Mouse (Mus musculus): ENCODE measurements around the gene Gm10401. TPM values are rescaled to one million over a fixed set of nuclear protein-coding genes. Genes with fewer than 3 reads are reported as not detected.
"Not testable (repeated sequence)": the region's sequence is repeated elsewhere in the genome, so short reads cannot be mapped to it uniquely, and the experiment has no call there.

Gm10401 gene
- polyA plus RNA-seq, 1 experiment from 2014 or later: 32.2 TPM

DNA sequence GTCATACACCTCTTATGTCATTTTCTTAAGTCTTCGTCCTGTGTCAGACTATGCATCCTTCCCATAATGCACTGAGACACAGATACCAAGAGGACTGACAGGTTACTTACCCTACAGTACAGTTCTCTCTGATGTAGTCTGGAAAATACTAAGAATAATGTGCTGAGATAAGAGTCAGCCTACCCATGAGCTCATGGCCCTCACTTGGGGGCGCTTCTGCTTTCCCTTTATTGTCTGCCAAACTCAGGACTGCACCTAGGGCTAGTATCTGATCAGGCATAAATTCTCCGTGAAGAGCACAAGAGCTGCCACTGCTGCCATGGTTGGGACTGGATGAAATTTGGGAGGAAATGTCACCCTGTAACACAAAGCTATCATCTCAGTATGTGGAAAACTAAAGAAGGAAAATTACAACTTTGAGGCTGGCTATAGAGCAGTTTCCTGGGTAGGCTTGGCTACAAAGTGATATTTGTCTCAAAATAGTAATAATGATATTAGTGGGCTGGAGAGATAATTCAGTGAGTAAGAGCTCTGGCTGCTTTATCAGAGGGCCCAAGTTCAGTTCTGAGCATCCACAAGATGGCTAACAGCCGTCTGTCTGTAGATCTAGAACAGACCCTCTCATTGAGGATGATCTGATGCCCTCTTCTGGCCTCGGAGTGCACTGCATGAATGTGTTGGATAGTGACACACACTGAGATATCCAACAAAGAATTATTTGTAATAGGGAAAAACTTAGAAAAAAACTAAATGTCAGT lies 21.8 kb downstream of the Gm10401 start:
- 60% methylated on average over 5 of the region's 5 CpGs for WGBS
- ATAC-seq: no peak
- Histone ChIP-seq H3K9ac (ENCODE audit: low read depth, low read length) (no peak overlapping the region), H3K9me3 (ENCODE audit: control insufficient read depth, low read length) (no peaks in the 10 kb centered on the region), H3K27ac (ENCODE audit: low read depth, low read length) (no peak overlapping the region), H3K36me3 (ENCODE audit: control insufficient read depth, insufficient read depth, low read length) (no peaks in the 10 kb centered on the region), H3K27me3 (replicated peaks; ENCODE audit: control insufficient read depth, insufficient read depth, low read length) (no peaks in the 10 kb centered on the region), H3K4me1 (ENCODE audit: control insufficient read depth, insufficient read depth, low read depth, low read length) (peaks cover 1% of the 10 kb centered on the region; the same call in 1 of the 2 replicates), H3K4me3 (ENCODE audit: low read length) (no peak overlapping the region), H3K4me2 (ENCODE audit: low read length) (no peak overlapping the region)

DNA sequence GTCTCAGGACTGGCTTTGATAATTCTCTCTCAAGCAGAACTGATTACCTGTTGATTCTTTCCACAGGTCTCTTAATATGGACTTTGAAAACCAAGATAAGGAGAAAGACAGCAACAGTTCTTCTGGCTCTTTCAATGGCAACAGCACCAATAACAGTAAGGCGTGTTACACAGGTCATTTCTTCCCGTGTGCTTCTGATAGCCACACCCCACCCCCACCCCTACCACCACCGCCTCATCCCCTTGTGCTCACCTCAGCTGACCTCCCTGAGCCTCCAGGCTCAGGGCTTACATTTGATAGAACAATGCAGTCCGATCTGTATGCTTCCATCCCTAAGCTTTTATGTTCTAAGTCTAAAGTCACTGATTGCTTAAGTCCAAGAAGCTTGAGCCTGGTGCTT lies 23.3 kb downstream of the Gm10401 start:
- no peak for ATAC-seq
- no peaks in the 10 kb centered on the region for H3K36me3 ChIP-seq (ENCODE audit: control insufficient read depth, insufficient read depth, low read length)
- H3K9me3 ChIP-seq (ENCODE audit: control insufficient read depth, low read length): no peaks in the 10 kb centered on the region
- peaks cover 3% of the 10 kb centered on the region; the same call in 1 of the 2 replicates for H3K4me1 ChIP-seq (ENCODE audit: control insufficient read depth, insufficient read depth, low read depth, low read length)
- H3K9ac ChIP-seq (ENCODE audit: low read depth, low read length): no peak overlapping the region
- no peak overlapping the region for H3K4me3 ChIP-seq (ENCODE audit: low read length)
- WGBS: 89% methylated on average over 4 of the region's 4 CpGs
- no peak overlapping the region for H3K27ac ChIP-seq (ENCODE audit: low read depth, low read length)
- H3K4me2 ChIP-seq (ENCODE audit: low read length): no peak overlapping the region
- H3K27me3 ChIP-seq (replicated peaks; ENCODE audit: control insufficient read depth, insufficient read depth, low read length): no peaks in the 10 kb centered on the region

DNA sequence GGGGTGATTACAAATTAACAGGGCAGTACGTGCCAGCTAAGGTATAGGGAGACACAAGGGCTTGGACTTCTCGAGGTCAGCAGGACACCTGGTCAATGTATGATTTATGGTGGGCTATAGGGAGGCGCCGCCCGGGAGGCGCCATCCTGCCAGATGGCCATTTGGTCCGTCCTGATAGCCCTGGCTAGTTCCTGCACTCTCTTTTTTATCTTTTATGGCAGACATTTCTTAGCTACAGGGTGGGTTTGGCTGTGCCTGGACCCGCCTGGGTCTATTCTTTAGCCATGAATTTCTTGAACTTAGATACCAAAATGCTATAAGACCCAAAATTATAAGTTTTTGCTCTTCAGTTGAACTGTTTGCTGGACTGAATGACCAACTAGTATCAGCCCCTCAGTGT lies 24.8 kb downstream of the Gm10401 start:
- not testable (repeated sequence) for ATAC-seq; H3K9me3 ChIP-seq (ENCODE audit: control insufficient read depth, low read length); H3K9ac ChIP-seq (ENCODE audit: low read depth, low read length); H3K36me3 ChIP-seq (ENCODE audit: control insufficient read depth, insufficient read depth, low read length); H3K4me2 ChIP-seq (ENCODE audit: low read length); H3K27me3 ChIP-seq (replicated peaks; ENCODE audit: control insufficient read depth, insufficient read depth, low read length); H3K27ac ChIP-seq (ENCODE audit: low read depth, low read length); H3K4me3 ChIP-seq (ENCODE audit: low read length); H3K4me1 ChIP-seq (ENCODE audit: control insufficient read depth, insufficient read depth, low read depth, low read length)
- WGBS: 69% methylated on average over 8 of the region's 8 CpGs

DNA sequence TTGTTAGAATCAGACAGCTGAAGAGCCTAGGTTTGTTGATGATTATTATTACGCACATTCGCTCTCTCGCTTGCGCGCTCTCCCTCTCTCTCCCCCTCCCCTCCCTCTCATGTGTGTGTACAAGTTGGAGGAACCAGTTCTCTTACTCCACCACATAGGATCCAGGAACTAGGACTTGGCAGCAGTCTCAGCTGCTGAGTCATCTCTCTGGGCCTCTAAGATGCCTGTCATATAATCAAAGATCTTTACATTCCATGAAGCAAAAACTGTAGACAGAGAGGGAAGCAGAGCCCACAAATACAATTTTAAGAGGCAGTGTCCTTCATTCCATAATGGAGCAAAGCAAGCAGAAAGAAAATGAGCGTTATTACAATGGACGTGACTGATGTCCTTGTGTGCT lies 26.0 kb downstream of the Gm10401 start:
- H3K4me2 ChIP-seq (ENCODE audit: low read length): no peak overlapping the region
- H3K9ac ChIP-seq (ENCODE audit: low read depth, low read length): no peak overlapping the region
- H3K27me3 ChIP-seq (replicated peaks; ENCODE audit: control insufficient read depth, insufficient read depth, low read length): no peaks in the 10 kb centered on the region
- peaks cover 3% of the 10 kb centered on the region; the same call in 1 of the 2 replicates for H3K4me1 ChIP-seq (ENCODE audit: control insufficient read depth, insufficient read depth, low read depth, low read length)
- no peak overlapping the region for H3K4me3 ChIP-seq (ENCODE audit: low read length)
- no peaks in the 10 kb centered on the region for H3K9me3 ChIP-seq (ENCODE audit: control insufficient read depth, low read length)
- no peaks in the 10 kb centered on the region for H3K36me3 ChIP-seq (ENCODE audit: control insufficient read depth, insufficient read depth, low read length)
- H3K27ac ChIP-seq (ENCODE audit: low read depth, low read length): no peak overlapping the region
- ATAC-seq: no peak
- 87% methylated on average over 7 of the region's 7 CpGs for WGBS

DNA sequence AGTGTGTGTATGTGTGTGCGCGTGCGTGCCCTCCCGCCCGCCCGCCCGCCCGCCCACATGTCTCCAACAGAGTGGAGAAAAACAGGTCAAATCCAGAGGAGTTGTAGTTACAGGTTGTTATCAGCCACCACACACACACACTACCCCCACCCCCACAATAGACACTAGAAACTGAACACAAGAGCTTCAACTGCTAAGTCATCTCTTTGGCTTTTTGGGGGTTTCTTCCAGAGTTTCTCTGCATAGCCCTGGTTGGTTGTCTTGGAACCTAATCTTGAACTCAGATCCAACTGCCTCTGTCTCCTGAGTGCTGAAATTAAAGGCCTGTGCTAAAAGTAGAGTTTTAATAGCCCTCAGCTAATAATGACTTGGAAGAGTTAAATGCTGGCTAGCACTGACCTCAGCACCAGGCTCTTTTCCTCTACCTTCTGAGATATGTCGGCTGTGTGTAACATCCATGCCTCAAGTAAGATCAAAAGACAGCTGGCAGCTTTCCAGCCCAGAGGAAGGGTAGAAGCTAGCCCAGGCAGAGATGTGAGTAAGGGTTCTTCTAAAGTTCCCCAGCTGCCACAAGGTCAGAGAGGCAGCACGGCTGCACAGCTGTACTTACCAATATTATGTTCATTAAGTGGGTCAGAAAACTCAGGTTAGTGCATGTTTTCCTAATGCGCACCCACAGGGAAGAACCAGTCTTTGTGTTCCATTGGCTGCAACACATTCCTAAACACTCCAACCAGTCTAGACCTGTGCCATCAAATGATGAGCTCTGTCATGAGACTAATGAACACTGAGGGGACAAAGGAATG lies 26.8 kb downstream of the Gm10401 start:
- no peak overlapping the region for H3K4me3 ChIP-seq (ENCODE audit: low read length)
- no peak overlapping the region for H3K9ac ChIP-seq (ENCODE audit: low read depth, low read length)
- ATAC-seq: no peak
- H3K9me3 ChIP-seq (ENCODE audit: control insufficient read depth, low read length): no peaks in the 10 kb centered on the region
- H3K27ac ChIP-seq (ENCODE audit: low read depth, low read length): no peak overlapping the region
- H3K4me1 ChIP-seq (ENCODE audit: control insufficient read depth, insufficient read depth, low read depth, low read length): peaks cover 3% of the 10 kb centered on the region; the same call in 1 of the 2 replicates
- H3K36me3 ChIP-seq (ENCODE audit: control insufficient read depth, insufficient read depth, low read length): no peaks in the 10 kb centered on the region
- no peak overlapping the region for H3K4me2 ChIP-seq (ENCODE audit: low read length)
- 87% methylated on average over 11 of the region's 11 CpGs for WGBS
- H3K27me3 ChIP-seq (replicated peaks; ENCODE audit: control insufficient read depth, insufficient read depth, low read length): no peaks in the 10 kb centered on the region

DNA sequence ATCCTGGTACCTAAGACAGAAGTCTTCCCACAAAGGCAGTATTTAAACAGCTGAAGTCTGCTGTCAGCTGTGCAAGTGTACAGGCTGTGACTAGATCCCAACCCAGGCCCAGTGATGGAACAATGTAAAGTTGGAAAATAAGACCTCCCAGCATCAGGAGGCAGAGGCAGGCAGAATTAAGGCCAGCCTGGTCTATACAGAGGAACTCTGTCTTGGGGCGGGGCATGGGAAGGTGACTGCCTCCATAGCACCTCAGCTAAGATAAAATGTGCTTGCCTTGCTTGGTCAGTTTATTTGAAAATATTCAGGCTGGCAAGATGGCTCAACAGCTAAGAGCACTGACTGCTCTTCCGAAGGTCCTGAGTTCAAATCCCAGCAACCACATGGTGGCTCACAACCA lies 27.6 kb downstream of the Gm10401 start:
- Histone ChIP-seq H3K4me2 (ENCODE audit: low read length) (no peak overlapping the region), H3K4me3 (ENCODE audit: low read length) (no peak overlapping the region), H3K9me3 (ENCODE audit: control insufficient read depth, low read length) (no peaks in the 10 kb centered on the region), H3K27ac (ENCODE audit: low read depth, low read length) (no peak overlapping the region), H3K4me1 (ENCODE audit: control insufficient read depth, insufficient read depth, low read depth, low read length) (peaks cover 3% of the 10 kb centered on the region; the same call in 1 of the 2 replicates), H3K36me3 (ENCODE audit: control insufficient read depth, insufficient read depth, low read length) (no peaks in the 10 kb centered on the region), H3K27me3 (replicated peaks; ENCODE audit: control insufficient read depth, insufficient read depth, low read length) (no peaks in the 10 kb centered on the region), H3K9ac (ENCODE audit: low read depth, low read length) (no peak overlapping the region)
- no peak for ATAC-seq
- WGBS: 100% methylated on average over 2 of the region's 2 CpGs

DNA sequence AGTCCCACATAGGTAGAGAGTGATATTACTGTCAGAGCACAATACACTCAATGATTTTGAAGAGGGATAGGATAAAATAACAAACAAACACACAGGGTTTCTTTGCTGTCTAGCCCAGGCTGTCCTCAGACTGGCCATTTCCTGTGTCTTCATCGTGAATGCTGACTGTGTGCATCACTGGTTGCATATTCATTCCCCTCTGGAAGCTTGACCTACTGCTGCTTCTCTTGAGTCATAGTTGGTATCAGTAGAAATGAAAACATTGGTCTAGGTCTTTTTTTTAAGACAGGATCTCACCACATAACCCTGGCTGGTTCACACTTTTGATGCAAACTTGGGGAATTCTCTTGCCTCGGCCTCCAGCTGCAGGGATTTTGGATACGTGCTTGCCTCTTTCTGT lies 28.5 kb downstream of the Gm10401 start:
- Histone ChIP-seq H3K9ac (ENCODE audit: low read depth, low read length) (no peak overlapping the region), H3K4me3 (ENCODE audit: low read length) (no peak overlapping the region), H3K4me2 (ENCODE audit: low read length) (no peak overlapping the region), H3K4me1 (ENCODE audit: control insufficient read depth, insufficient read depth, low read depth, low read length) (peaks cover 3% of the 10 kb centered on the region; the same call in 1 of the 2 replicates), H3K36me3 (ENCODE audit: control insufficient read depth, insufficient read depth, low read length) (no peaks in the 10 kb centered on the region), H3K27me3 (replicated peaks; ENCODE audit: control insufficient read depth, insufficient read depth, low read length) (no peaks in the 10 kb centered on the region), H3K27ac (ENCODE audit: low read depth, low read length) (no peak overlapping the region), H3K9me3 (ENCODE audit: control insufficient read depth, low read length) (no peaks in the 10 kb centered on the region)
- no peak for ATAC-seq
- WGBS: 91% methylated on average over 3 of the region's 3 CpGs

DNA sequence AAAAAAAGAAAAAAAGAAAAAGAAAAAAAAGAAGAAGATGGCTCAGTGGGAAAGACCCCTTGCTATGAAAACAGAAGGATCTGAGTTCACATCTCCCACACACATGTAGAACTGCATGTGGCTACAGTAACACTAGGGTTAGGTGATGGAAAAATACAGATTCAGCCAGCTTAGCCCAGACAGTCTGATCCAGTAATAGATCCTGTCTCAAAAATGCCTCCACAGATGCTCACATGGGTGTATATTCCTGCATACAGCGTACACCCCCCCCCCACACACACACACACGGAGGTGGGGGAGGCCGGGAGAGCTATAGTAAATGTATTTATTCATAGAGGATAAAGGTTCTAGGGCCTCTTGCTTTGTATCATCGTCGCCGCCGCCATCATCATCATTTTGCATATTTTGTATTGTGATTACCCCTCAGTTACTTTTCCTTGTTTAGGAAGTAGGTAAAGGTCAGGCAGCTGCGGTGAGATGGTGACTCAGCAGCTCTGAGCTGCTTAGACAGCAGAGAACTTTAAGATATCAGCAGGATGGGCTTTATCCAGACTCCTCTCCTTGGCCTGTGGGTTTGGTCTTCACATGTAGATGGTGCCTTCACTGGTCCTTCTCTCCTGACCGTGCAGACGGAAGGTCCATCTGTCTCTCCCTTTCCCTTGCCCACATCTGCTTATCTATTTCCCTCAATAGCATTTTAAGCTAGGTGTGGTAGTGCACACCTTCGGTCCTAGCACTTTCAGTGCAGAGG lies 29.2 kb downstream of the Gm10401 start:
- Histone ChIP-seq H3K4me3 (ENCODE audit: low read length) (no peak overlapping the region), H3K4me1 (ENCODE audit: control insufficient read depth, insufficient read depth, low read depth, low read length) (peaks cover 3% of the 10 kb centered on the region; the same call in 1 of the 2 replicates), H3K9me3 (ENCODE audit: control insufficient read depth, low read length) (no peaks in the 10 kb centered on the region), H3K36me3 (ENCODE audit: control insufficient read depth, insufficient read depth, low read length) (no peaks in the 10 kb centered on the region), H3K4me2 (ENCODE audit: low read length) (no peak overlapping the region), H3K27ac (ENCODE audit: low read depth, low read length) (no peak overlapping the region), H3K9ac (ENCODE audit: low read depth, low read length) (no peak overlapping the region), H3K27me3 (replicated peaks; ENCODE audit: control insufficient read depth, insufficient read depth, low read length) (no peaks in the 10 kb centered on the region)
- ATAC-seq: no peak
- 90% methylated on average over 11 of the region's 11 CpGs for WGBS

DNA sequence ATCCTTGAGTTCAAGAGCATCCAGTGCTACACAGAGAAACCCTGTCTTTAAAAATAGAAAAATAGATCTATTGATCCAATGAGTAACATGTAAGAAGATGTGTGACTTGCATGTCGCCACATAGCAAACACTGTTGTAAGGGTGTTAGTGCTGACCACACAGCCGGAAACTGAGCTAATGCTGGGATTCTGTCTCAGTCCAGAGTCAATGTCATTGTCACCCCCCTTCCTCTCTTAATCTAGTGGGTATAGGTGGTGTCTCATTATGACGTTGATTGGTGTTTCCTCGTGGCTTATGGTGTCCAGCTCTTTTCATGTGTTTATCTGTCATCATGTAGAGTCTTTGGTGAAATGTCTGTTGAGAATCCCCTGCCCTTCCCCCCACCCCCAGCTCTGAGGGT lies 31.9 kb downstream of the Gm10401 start:
- 74% methylated on average over 4 of the region's 4 CpGs for WGBS
- no peaks in the 10 kb centered on the region for H3K27me3 ChIP-seq (replicated peaks; ENCODE audit: control insufficient read depth, insufficient read depth, low read length)
- no peak overlapping the region for H3K4me3 ChIP-seq (ENCODE audit: low read length)
- no peak overlapping the region for H3K9ac ChIP-seq (ENCODE audit: low read depth, low read length)
- no peak for ATAC-seq
- no peak overlapping the region for H3K4me2 ChIP-seq (ENCODE audit: low read length)
- peaks cover 1% of the 10 kb centered on the region; the same call in 1 of the 2 replicates for H3K4me1 ChIP-seq (ENCODE audit: control insufficient read depth, insufficient read depth, low read depth, low read length)
- no peaks in the 10 kb centered on the region for H3K9me3 ChIP-seq (ENCODE audit: control insufficient read depth, low read length)
- H3K27ac ChIP-seq (ENCODE audit: low read depth, low read length): no peak overlapping the region
- H3K36me3 ChIP-seq (ENCODE audit: control insufficient read depth, insufficient read depth, low read length): no peaks in the 10 kb centered on the region
